Mouse (Mus musculus): ENCODE measurements around the gene Exd1. TPM values are rescaled to one million over a fixed set of nuclear protein-coding genes. Genes with fewer than 3 reads are reported as not detected.

The Exd1 gene
- total and polyA plus RNA-seq, 2 experiments from 2014 or later, result 0.74 to 1.2 TPM

GRCm38 (mm10) chr2:119496082-119496481 is 51.3 kb downstream of the Exd1 start:
- DNase-seq (ENCODE audit: low spot score) (no peak), ATAC-seq (no peak)
- Histone ChIP-seq H3K9ac (replicated peaks; ENCODE audit: low read length) (no peak overlapping the region), H3K36me3 (ENCODE audit: insufficient read depth, low read length) (no peaks in the 10 kb centered on the region), H3K9me3 (ENCODE audit: low read length) (no peaks in the 10 kb centered on the region), H3K4me2 (ENCODE audit: low read depth, low read length) (no peak overlapping the region), H3K27me3 (ENCODE audit: insufficient read depth, low read length) (no peaks in the 10 kb centered on the region), H3K4me1 (ENCODE audit: insufficient read depth, low read length) (no peaks in the 10 kb centered on the region), H3K4me3 (ENCODE audit: low read length) (no peak overlapping the region), H3K27ac (no peak overlapping the region)
- no peak for TF ChIP-seq CTCF (IDR thresholded peaks at IDR 0.05; ENCODE audit: low read depth)
- 95% methylated on average over 2 of the region's 2 CpGs for WGBS

DNA sequence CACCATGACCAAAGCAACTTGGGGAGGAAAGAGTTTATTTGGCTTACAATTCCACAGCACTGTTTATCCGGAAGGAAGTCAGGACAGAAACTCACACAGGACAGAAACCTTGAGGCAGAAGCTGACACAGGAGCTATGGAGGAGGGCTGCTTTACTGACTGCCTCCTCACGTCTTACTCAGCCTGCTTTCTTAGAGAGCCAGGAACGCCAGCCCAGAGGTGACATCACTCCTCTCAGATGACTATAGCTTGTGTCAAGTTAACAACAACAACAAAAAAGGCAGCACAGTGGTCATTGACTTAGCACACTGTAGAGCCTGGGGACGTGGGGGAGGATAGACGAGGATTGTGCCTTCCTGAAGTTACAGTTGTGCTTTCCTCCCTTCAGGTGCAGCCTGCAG is 55.5 kb downstream of the Exd1 start:
- ATAC-seq, result no peak
- Histone ChIP-seq H3K27me3 (ENCODE audit: insufficient read depth, low read length) (no peaks in the 10 kb centered on the region), H3K4me3 (ENCODE audit: low read length) (no peak overlapping the region), H3K36me3 (ENCODE audit: insufficient read depth, low read length) (no peaks in the 10 kb centered on the region), H3K9ac (replicated peaks; ENCODE audit: low read length) (no peak overlapping the region), H3K4me1 (ENCODE audit: insufficient read depth, low read length) (no peaks in the 10 kb centered on the region), H3K27ac (no peak overlapping the region), H3K9me3 (ENCODE audit: low read length) (no peaks in the 10 kb centered on the region), H3K4me2 (ENCODE audit: low read depth, low read length) (no peak overlapping the region)
- WGBS, result 61% methylated on average over 5 of the region's 5 CpGs
- no peak for TF ChIP-seq CTCF (IDR thresholded peaks at IDR 0.05; ENCODE audit: low read depth)
- no peak for DNase-seq (ENCODE audit: low spot score)

DNA sequence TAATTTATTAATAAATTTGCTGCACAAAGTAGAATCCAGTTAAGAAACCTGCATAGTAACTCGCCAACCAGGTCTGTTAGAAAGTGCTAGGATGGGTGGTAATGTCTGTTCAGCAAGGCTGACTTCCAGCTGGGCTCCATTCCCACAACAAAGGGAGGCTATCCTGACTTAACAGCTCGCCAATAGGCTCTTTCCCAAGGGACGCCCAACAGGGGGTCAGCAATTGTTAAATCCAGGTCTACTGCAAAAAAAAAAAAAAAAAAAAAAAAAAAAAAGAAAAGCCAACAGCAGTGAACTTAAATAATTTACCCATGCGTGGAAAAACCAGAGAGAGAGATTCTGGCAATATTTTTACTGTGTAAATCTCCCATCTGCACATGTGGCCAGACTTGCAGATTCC is 60.9 kb downstream of the Exd1 start:
- H3K9me3 ChIP-seq (ENCODE audit: low read length), result no peaks in the 10 kb centered on the region
- TF ChIP-seq CTCF (IDR thresholded peaks at IDR 0.05; ENCODE audit: low read depth), result no peak
- WGBS, result 7% methylated on average over 4 of the region's 4 CpGs
- H3K27ac ChIP-seq, result no peak overlapping the region
- no peak overlapping the region for H3K4me2 ChIP-seq (ENCODE audit: low read depth, low read length)
- H3K4me3 ChIP-seq (ENCODE audit: low read length), result no peak overlapping the region
- H3K36me3 ChIP-seq (ENCODE audit: insufficient read depth, low read length), result no peaks in the 10 kb centered on the region
- no peaks in the 10 kb centered on the region for H3K27me3 ChIP-seq (ENCODE audit: insufficient read depth, low read length)
- no peak for DNase-seq (ENCODE audit: low spot score)
- no peaks in the 10 kb centered on the region for H3K4me1 ChIP-seq (ENCODE audit: insufficient read depth, low read length)
- no peak overlapping the region for H3K9ac ChIP-seq (replicated peaks; ENCODE audit: low read length)
- ATAC-seq, result no peak

GRCm38 (mm10) chr2:119482307-119482706 is 65.1 kb downstream of the Exd1 start:
- WGBS, result 100% methylated on average over 1 of the region's 1 CpGs
- no peak overlapping the region for H3K9ac ChIP-seq (replicated peaks; ENCODE audit: low read length)

GRCm38 (mm10) chr2:119478397-119478749 is 69.1 kb downstream of the Exd1 start:
- Histone ChIP-seq H3K9me3 (ENCODE audit: low read length) (no peaks in the 10 kb centered on the region), H3K4me2 (ENCODE audit: low read depth, low read length) (peak overlapping the region; percentile 69), H3K4me3 (ENCODE audit: low read length) (peak overlapping the region; percentile 99), H3K9ac (replicated peaks; ENCODE audit: low read length) (peak overlapping the region; percentile 100), H3K27ac (peak overlapping the region; percentile 100), H3K36me3 (ENCODE audit: insufficient read depth, low read length) (no peaks in the 10 kb centered on the region), H3K27me3 (ENCODE audit: insufficient read depth, low read length) (no peaks in the 10 kb centered on the region), H3K4me1 (ENCODE audit: insufficient read depth, low read length) (0 out of 2 replicates have a peak, but pooled peaks cover 6% of the 10 kb centered on the region)
- no peak for DNase-seq (ENCODE audit: low spot score)
- no peak for TF ChIP-seq CTCF (IDR thresholded peaks at IDR 0.05; ENCODE audit: low read depth)
- 13% methylated on average over 9 of the region's 9 CpGs for whole genome bisulfite sequencing
- no peak for ATAC-seq

More at GRCm38 (mm10) chr2:119482307-119482706, 65.1 kb downstream of the Exd1 start:
- DNase-seq (ENCODE audit: low spot score) (no peak), ATAC-seq (no peak)
- Histone ChIP-seq H3K27ac (no peak overlapping the region), H3K36me3 (ENCODE audit: insufficient read depth, low read length) (no peaks in the 10 kb centered on the region), H3K4me1 (ENCODE audit: insufficient read depth, low read length) (no peaks in the 10 kb centered on the region), H3K4me3 (ENCODE audit: low read length) (no peak overlapping the region), H3K27me3 (ENCODE audit: insufficient read depth, low read length) (no peaks in the 10 kb centered on the region), H3K9me3 (ENCODE audit: low read length) (no peaks in the 10 kb centered on the region), H3K4me2 (ENCODE audit: low read depth, low read length) (no peak overlapping the region)
- TF ChIP-seq CTCF (IDR thresholded peaks at IDR 0.05; ENCODE audit: low read depth), result no peak

DNA sequence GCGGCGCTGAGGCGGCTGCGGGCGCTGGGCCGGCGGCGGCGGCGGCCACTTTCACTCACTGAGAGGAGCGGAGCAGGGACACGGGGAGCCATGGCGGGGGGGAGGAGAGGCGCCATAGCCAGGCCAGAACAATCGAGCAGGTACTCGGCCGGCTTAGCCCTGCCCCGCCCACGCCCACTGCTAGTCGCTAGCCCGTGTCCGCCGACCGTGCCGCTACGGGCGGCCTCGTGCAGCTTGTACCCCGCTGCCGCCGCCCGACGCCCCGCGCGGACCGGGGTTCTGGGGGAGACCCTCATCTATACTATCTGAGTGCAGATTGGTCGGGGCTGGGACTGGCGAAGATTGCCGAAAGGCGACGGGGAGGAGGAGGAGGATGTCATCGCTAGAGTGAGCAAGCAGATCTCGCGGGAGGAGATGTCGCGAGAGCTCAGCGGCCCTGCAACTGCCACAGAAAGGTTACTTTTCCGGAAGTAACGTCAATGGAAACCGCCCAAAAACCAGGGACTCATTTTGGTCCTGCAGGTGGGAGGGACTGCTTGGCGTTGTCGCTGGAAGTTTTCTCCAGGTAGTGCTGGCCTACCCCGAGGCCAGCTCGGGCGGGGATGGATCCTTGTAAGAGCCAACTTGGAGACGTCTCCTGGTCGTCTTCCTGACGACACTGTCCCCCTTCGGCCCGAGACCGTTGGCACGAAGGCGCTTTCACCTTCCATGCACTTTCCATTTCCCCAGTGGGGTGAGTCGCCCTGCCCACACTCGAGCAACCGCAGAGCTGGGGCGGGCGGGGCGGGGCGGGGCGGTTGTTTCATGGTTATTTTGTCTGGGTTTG is 69.6 kb downstream of the Exd1 start, which contains the start of gene Ino80:
TSS of gene Ino80 (minus strand) at position 117 of the 826 bp plus-strand sequence.
- H3K4me2 ChIP-seq (ENCODE audit: low read depth, low read length), result peak within 1 kb of the TSS; percentile 69
- 0 out of 2 replicates have a peak, but pooled peaks cover 6% of the 10 kb centered on the region for H3K4me1 ChIP-seq (ENCODE audit: insufficient read depth, low read length)
- H3K9me3 ChIP-seq (ENCODE audit: low read length), result no peaks in the 10 kb centered on the region
- peak within 1 kb of the TSS; percentile 100 for H3K9ac ChIP-seq (replicated peaks; ENCODE audit: low read length)
- ATAC-seq, result peak; percentile 97
- peak within 1 kb of the TSS; percentile 99 for H3K4me3 ChIP-seq (ENCODE audit: low read length)
- peak; percentile 99 for DNase-seq (ENCODE audit: low spot score)
- H3K36me3 ChIP-seq (ENCODE audit: insufficient read depth, low read length), result no peaks in the 10 kb centered on the region
- TF ChIP-seq CTCF (IDR thresholded peaks at IDR 0.05; ENCODE audit: low read depth), result no peak
- H3K27ac ChIP-seq, result peak within 1 kb of the TSS; percentile 100
- no peaks in the 10 kb centered on the region for H3K27me3 ChIP-seq (ENCODE audit: insufficient read depth, low read length)
- under 1% methylated on average over 66 of the region's 72 CpGs for WGBS
